Mouse (Mus musculus) heart, embryonic 14.5 days (tissue): ENCODE data around the gene Crebl2. TPM values are rescaled to one million over a fixed set of nuclear protein-coding genes. Genes with fewer than 3 reads are reported as not detected.

Experiments used
- ATAC-seq: fragments of 200-750 bp; cut with Nextera tagmentation; 2 replicates; pipeline ENCODE4 v1.8.0; 2017; ENCODE audit warnings: low read depth, moderate TSS enrichment; ENCODE audit not compliant: insufficient number of reproducible peaks, insufficient read depth, low FRiP score
- H3K27ac ChIP-seq, 2 experiments: fragments of 200-500 bp in 1 of 2; fragments of 300-500 bp in 1 of 2; sonication (generic) in 1 of 2; replicated peaks in 1 of 2; 2 replicates each; pipeline ENCODE4 v1.5.1; 2012 to 2014; ENCODE audit warnings: low read depth in 2 of 2, low read length in 2 of 2, control low read depth in 1 of 2, mild to moderate bottlenecking in 1 of 2, mixed read lengths in 1 of 2; ENCODE audit not compliant: control insufficient read depth in 1 of 2, insufficient read depth in 1 of 2
- H3K27me3 ChIP-seq: fragments of 300-500 bp; sonication (generic); 2 replicates; pipeline ENCODE4 v1.6.1; 2014; ENCODE audit warnings: mild to moderate bottlenecking, low read length, control low read depth; ENCODE audit not compliant: control insufficient read depth, insufficient read depth
- H3K36me3 ChIP-seq: fragments of 300-500 bp; sonication (generic); 2 replicates; pipeline ENCODE4 v1.6.1; 2014; ENCODE audit warnings: mild to moderate bottlenecking, control low read depth, low read length, mixed read lengths; ENCODE audit not compliant: control insufficient read depth, insufficient read depth
- H3K4me1 ChIP-seq, 2 experiments: fragments of 200-500 bp in 1 of 2; fragments of 300-500 bp in 1 of 2; sonication (generic) in 1 of 2; 2 replicates each; pipeline ENCODE4 v1.6.1; 2012 to 2014; ENCODE audit warnings: low read length in 2 of 2, control low read depth in 1 of 2, mixed read lengths in 1 of 2; ENCODE audit not compliant: control insufficient read depth in 2 of 2, insufficient read depth in 2 of 2
- H3K4me2 ChIP-seq: fragments of 300-500 bp; sonication (generic); 2 replicates; pipeline ENCODE4 v1.6.1; 2014; ENCODE audit warnings: mild to moderate bottlenecking, low read length
- H3K4me3 ChIP-seq, 2 experiments: fragments of 200-500 bp in 1 of 2; fragments of 300-500 bp in 1 of 2; sonication (generic) in 1 of 2; 2 replicates each; pipeline ENCODE4 v1.5.1; 2012 to 2014; ENCODE audit warnings: low read length in 2 of 2, mild to moderate bottlenecking in 2 of 2, control low read depth in 1 of 2, low read depth in 1 of 2, moderate library complexity in 1 of 2; ENCODE audit not compliant: control insufficient read depth in 1 of 2, insufficient read depth in 1 of 2
- H3K9ac ChIP-seq: fragments of 300-500 bp; sonication (generic); 2 replicates; pipeline ENCODE4 v1.6.1; 2014; ENCODE audit warnings: mild to moderate bottlenecking, low read length
- H3K9me3 ChIP-seq: fragments of 300-500 bp; sonication (generic); 2 replicates; pipeline ENCODE4 v1.6.1; 2016; ENCODE audit warnings: low read length, control low read depth; ENCODE audit not compliant: control insufficient read depth
- WGBS: fragments of 180-500 bp; shearing (Covaris S2); extraction: QIAGEN DNeasy Blood & Tissue Kit; methylation state at CpG from one replicate; pipeline ENCODE4 v1.1.7; 2014; 5-methylcytosine and 5-hydroxymethylcytosine counted together
- polyA plus RNA-seq: library from polyadenylated mRNA; unstranded; fragments of >200 nt; fragmentation: Nextera tagmentation; extraction: Ambion mirVana; gene quantifications from 2 replicates; pipeline ENCODE4 v1.2.1, GENCODE M21; 2014

Gene Crebl2
- polyA plus RNA-seq, 1 experiment from 2014 or later, result 1.6 TPM

- Histone ChIP-seq H3K4me1 (no peaks in the 10 kb centered on the region; a peak in 1 of 4 replicates), H3K4me3 (0 out of 4 replicates have a peak overlapping the region, but pooled peaks of 1 of the 2 experiments have one; percentile 1), H3K27ac (no peak overlapping the region), H3K4me2 (peak overlapping the region; percentile 55), H3K9ac (peak overlapping the region; percentile 23; the same call in 1 of the 2 replicates), H3K27me3 (no peaks in the 10 kb centered on the region), H3K36me3 (no peaks in the 10 kb centered on the region), H3K9me3 (no peaks in the 10 kb centered on the region)
- ATAC-seq, result no peak
- 54% methylated on average over 13 of the region's 13 CpGs for WGBS
These were observed 32.7 kb downstream of the Crebl2 start for GRCm38 (mm10) chr6:134862671-134863104.

GRCm38 (mm10) chr6:134863146-134863545 is 33.2 kb downstream of the Crebl2 start:
- no peaks in the 10 kb centered on the region for H3K9me3 ChIP-seq
- peak overlapping the region; percentile 23; the same call in 1 of the 2 replicates for H3K9ac ChIP-seq
- ATAC-seq, result no peak
- H3K4me2 ChIP-seq, result peak overlapping the region; percentile 55
- 5% methylated on average over 19 of the region's 19 CpGs for WGBS
- H3K4me3 ChIP-seq, result 0 out of 4 replicates have a peak overlapping the region, but pooled peaks of 1 of the 2 experiments have one; percentile 5
- no peaks in the 10 kb centered on the region for H3K27me3 ChIP-seq
- H3K4me1 ChIP-seq, result no peaks in the 10 kb centered on the region; a peak in 1 of 4 replicates
- no peak overlapping the region for H3K27ac ChIP-seq
- H3K36me3 ChIP-seq, result no peaks in the 10 kb centered on the region

- no peak overlapping the region for H3K4me3 ChIP-seq
These were observed 36.2 kb downstream of the Crebl2 start for GRCm38 (mm10) chr6:134866113-134866512.

GRCm38 (mm10) chr6:134867325-134867724 is 37.4 kb downstream of the Crebl2 start:
- 94% methylated on average over 3 of the region's 3 CpGs for WGBS

More at GRCm38 (mm10) chr6:134866113-134866512, 36.2 kb downstream of the Crebl2 start:
- ATAC-seq, result no peak
- Histone ChIP-seq H3K9ac (no peak overlapping the region), H3K4me2 (no peak overlapping the region), H3K27ac (no peak overlapping the region), H3K36me3 (peaks cover 14% of the 10 kb centered on the region), H3K4me1 (no peaks in the 10 kb centered on the region; a peak in 1 of 4 replicates), H3K9me3 (peaks cover 2% of the 10 kb centered on the region; the same call in 1 of the 2 replicates), H3K27me3 (no peaks in the 10 kb centered on the region)
- 89% methylated on average over 7 of the region's 7 CpGs for WGBS

GRCm38 (mm10) chr6:134870209-134870742 is 40.3 kb downstream of the Crebl2 start:
- 75% methylated on average over 12 of the region's 12 CpGs for WGBS
- Histone ChIP-seq H3K4me2 (no peak overlapping the region), H3K36me3 (peaks cover 14% of the 10 kb centered on the region), H3K4me3 (no peak overlapping the region), H3K27me3 (no peaks in the 10 kb centered on the region), H3K9ac (no peak overlapping the region), H3K4me1 (no peaks in the 10 kb centered on the region), H3K9me3 (peaks cover 2% of the 10 kb centered on the region; the same call in 1 of the 2 replicates), H3K27ac (no peak overlapping the region)
- ATAC-seq, result no peak

More at GRCm38 (mm10) chr6:134867325-134867724, 37.4 kb downstream of the Crebl2 start:
- Histone ChIP-seq H3K4me2 (no peak overlapping the region), H3K4me3 (no peak overlapping the region), H3K9ac (no peak overlapping the region), H3K9me3 (peaks cover 2% of the 10 kb centered on the region; the same call in 1 of the 2 replicates), H3K27me3 (no peaks in the 10 kb centered on the region), H3K4me1 (no peaks in the 10 kb centered on the region; a peak in 1 of 4 replicates), H3K36me3 (peaks cover 14% of the 10 kb centered on the region), H3K27ac (no peak overlapping the region)
- ATAC-seq, result no peak

- no peak overlapping the region for H3K4me2 ChIP-seq
- peaks cover 2% of the 10 kb centered on the region; the same call in 1 of the 2 replicates for H3K9me3 ChIP-seq
- no peak for ATAC-seq
- no peak overlapping the region for H3K9ac ChIP-seq
- H3K4me3 ChIP-seq, result no peak overlapping the region
- H3K4me1 ChIP-seq, result no peaks in the 10 kb centered on the region
- no peak overlapping the region for H3K27ac ChIP-seq
- H3K27me3 ChIP-seq, result no peaks in the 10 kb centered on the region
- peaks cover 16% of the 10 kb centered on the region for H3K36me3 ChIP-seq
- WGBS, result 82% methylated on average over 4 of the region's 4 CpGs
These were observed 40.9 kb downstream of the Crebl2 start for GRCm38 (mm10) chr6:134870887-134871286.

GRCm38 (mm10) chr6:134872236-134872635 is 42.3 kb downstream of the Crebl2 start:
- H3K27me3 ChIP-seq, result no peaks in the 10 kb centered on the region
- H3K4me3 ChIP-seq, result no peak overlapping the region
- ATAC-seq, result no peak
- H3K4me1 ChIP-seq, result no peaks in the 10 kb centered on the region
- peaks cover 2% of the 10 kb centered on the region; the same call in 1 of the 2 replicates for H3K9me3 ChIP-seq
- no peak overlapping the region for H3K27ac ChIP-seq
- 87% methylated on average over 2 of the region's 2 CpGs for WGBS
- peaks cover 17% of the 10 kb centered on the region for H3K36me3 ChIP-seq
- no peak overlapping the region for H3K4me2 ChIP-seq
- no peak overlapping the region for H3K9ac ChIP-seq
